Mouse (Mus musculus) T-helper 1 cell (primary cell): ENCODE data around the gene Nthl1.

Experiments
- in situ Hi-C: fragments of 300-600 bp; cut with MboI, MseI; formaldehyde crosslinking; loops from one replicate; pipeline ENCODE4 v1.15.1; 2025; ENCODE audit warnings: high pct_unique_total_duplicates

Nthl1 gene

GRCm38 (mm10) chr17:24632167-24632812 is at the start of gene Nthl1, which contains the start of gene Tsc2:
Gene Nthl1 (plus strand): TSS chr17:24632680.
Gene Tsc2 (minus strand): TSS chr17:24632630.
- in situ Hi-C loops, result no loop called here

DNA sequence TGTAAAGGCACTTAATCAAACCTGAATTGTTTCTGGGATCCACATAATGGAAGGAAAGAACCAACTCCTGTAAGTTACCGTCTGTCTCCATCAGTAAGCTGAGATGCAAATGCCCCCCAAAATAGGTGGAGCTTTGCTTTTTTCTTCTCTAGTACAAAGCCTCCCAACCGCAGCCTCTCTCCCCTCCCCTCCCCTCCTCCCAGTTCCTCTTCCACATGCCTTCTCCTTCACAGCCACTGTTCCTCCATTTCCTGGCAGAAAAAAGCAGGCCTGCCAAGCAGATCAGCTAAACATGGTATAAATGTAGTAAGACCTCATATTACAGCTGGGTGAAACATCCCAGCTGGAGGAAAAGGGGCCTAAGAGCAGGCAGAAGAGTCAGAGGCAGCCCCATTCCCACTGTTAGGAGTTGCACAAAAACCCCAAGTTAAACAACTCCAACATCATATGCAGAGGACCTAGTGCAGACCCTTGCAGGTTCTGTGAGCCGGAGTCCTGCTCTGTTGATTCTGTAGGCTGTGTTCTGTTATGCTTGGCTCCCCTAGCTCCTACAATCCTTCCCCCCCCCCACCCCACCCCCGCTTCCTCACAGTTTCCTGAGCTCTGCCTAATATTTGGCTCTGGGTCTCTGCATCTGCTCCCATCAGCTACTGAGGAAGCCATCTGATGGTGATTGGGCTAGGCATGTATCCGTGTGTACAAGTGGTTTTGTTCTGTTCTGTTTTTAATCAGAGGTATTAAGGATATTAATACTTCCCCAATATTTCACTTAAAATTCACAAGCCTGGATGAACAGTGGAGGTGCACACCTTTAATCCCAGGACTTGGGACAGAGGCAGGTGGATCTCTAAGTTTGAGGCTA is 48.6 kb upstream of the Nthl1 start:
- in situ Hi-C loops, result no loop called here

- in situ Hi-C loops, result no loop called here
Measured at GRCm38 (mm10) chr17:24584520-24584919, 48.0 kb upstream of the Nthl1 start.

DNA sequence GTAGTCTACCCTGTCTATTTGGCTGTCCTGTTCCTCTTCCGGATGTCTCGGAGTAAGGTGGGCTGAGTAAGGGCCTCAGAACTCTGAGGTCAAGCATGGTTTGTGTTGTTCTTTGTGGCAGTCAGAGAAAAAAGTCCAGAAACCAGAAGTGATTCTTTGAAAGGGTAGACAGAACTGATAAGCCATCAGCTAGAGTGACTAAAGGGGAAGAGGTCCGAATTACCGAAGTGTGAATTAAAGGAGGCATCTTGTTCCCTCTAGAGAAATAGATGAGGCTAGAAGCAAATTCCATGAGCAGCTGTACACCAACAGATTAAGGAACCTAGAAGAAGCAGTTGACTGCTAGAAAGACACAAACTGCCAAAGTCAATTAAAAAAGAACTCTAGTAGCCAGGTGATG is 45.9 kb upstream of the Nthl1 start:
- in situ Hi-C loops, result no loop called here

DNA sequence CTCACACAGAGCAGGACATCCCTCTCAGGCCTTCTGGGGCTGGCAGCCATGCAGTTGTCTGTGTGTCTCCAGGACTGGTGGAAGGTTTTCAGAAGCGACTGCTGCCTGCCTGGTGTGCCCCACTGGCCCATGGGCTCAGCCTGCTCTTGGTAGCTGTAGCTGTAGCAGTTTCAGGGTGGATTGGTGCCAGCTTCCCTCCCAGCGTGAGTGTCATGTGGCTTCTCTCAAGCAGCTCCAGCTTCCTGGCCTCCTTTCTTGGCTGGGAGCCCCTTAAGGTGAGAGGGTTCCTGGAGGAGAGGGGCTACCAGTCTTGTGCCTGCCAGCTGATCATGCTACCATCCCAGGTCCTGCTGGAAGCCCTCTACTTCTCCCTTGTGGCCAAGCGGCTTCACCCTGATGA is 41.5 kb upstream of the Nthl1 start:
- in situ Hi-C loops, result no loop called here

DNA sequence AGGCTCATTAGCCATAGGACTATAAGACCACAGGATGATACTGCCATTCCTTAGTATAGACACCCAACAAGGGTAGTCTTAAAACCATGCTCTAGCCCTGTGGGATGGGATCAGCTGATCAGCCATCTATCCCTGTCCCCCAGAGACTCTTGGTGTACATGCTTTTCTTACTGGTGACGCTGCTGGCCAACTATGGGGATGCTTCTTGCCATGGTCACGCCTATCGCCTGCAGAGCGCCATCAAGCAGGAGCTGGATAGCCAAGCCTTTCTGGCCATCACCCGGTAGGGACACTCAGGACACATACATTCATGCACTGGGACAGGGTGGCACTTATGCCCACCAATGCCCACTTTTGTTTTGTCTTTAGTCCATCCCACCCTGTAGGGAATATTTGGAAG is 40.8 kb upstream of the Nthl1 start:
- in situ Hi-C loops, result no loop called here

DNA sequence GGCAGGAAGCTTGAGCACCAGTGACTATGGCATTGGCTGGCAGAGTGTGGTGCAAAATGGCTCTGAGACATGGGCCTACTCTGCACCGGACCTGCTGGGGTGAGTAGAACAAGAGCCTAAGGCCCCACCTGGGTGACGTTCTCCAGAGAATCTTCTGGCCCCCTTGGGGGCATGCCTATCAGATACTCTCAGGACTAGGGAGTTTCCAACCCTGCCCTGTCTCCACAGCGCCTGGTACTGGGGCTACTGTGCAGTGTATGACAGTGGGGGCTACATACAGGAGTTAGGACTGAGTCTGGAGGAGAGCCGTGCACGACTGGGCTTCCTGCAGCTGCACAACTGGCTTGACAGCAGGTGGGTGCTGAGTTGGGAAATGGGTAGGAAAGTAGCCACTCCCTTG is 39.2 kb upstream of the Nthl1 start:
- in situ Hi-C loops, result no loop called here

GRCm38 (mm10) chr17:24593992-24594890 is 38.2 kb upstream of the Nthl1 start:
- in situ Hi-C loops, result no loop called here

GRCm38 (mm10) chr17:24595126-24596072 is 37.1 kb upstream of the Nthl1 start:
- in situ Hi-C loops, result no loop called here

DNA sequence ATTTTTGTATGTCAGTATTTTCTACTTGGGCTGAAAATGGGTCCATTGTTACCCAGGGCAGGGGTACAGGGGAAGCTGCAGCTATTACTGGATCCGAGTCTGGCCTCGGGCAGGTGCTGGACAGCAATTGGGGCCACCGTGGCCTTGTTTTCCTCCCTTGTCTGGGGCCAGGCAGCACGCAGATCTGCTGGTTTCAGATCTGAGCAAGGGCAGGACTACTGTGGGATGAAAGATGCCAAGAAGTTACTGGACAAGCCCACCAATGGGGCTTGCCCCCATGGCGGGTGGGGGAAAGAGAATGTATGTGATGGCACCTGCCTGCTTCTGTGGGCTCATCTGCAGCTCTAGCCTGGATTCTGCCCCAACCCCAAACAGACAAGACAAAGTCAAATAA is 36.4 kb upstream of the Nthl1 start:
- in situ Hi-C loops, result no loop called here

GRCm38 (mm10) chr17:24596471-24597183 is 35.9 kb upstream of the Nthl1 start:
- in situ Hi-C loops, result no loop called here

GRCm38 (mm10) chr17:24597989-24598388 is 34.5 kb upstream of the Nthl1 start:
- in situ Hi-C loops, result no loop called here

DNA sequence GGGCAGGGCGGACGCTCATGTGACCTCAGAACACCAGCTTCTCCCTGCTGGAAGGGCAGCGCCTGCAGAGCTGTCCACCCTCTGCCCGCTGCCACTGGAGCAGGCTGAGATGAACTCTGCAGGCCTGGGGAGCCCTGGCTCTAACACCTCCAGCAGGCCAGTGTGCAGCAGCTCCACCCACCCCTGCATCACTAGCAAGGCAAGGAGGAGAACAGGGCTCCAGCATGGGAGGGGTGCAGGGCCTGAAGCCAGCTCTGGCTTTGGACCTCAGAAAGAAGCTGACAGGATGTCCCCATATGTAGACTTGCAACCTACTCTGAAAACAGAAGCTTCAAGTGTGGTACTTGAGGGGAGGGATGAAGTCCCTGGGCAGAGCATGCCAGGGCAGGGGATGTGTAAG is 32.0 kb upstream of the Nthl1 start:
- in situ Hi-C loops, result no loop called here

DNA sequence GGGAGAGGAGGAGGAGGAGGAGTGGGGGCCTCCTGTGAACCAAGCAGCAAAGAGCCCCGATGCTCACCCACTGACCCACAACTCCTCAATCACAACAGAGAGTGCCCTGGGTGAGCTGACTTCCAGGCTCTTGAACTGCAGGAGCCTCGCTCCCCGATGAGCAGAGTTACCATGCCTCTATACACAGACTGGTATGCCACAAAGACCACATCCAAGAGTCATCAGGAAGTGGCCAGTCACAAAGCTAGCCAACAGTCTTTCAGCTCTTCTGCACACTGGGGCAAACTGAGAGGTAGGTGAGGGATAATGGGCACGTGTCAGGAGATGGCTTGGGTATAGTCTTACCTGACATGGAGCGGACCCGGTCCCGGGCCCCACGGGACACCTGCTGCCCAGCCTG is 28.5 kb upstream of the Nthl1 start:
- in situ Hi-C loops, result no loop called here

- in situ Hi-C loops, result no loop called here
Measured at GRCm38 (mm10) chr17:24604557-24604956, 27.9 kb upstream of the Nthl1 start.

DNA sequence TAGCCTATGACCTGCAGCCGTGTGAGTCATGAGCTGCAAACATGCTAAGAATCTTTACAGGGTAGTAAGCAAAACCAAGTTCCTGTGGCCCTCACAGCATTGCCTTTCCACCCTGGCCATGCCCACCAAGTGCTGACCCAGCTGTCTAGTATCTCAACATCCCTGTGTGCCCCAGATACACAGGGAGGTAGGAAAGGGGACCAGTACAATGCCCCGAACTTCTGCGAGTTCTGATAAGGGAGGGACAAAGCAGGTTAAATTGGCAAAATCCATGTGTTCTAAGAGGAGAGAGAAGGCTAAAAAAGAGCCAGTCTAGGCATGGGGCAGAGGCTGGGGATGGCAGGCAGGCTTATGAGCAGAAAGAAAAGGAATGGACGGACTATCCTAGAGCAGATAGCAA is 24.1 kb upstream of the Nthl1 start:
- in situ Hi-C loops, result no loop called here

GRCm38 (mm10) chr17:24608874-24609273 is 23.6 kb upstream of the Nthl1 start:
- in situ Hi-C loops, result no loop called here

- in situ Hi-C loops, result no loop called here
Measured at GRCm38 (mm10) chr17:24610711-24611110, 21.8 kb upstream of the Nthl1 start.

GRCm38 (mm10) chr17:24617561-24618194 is 14.8 kb upstream of the Nthl1 start:
- in situ Hi-C loops, result no loop called here

DNA sequence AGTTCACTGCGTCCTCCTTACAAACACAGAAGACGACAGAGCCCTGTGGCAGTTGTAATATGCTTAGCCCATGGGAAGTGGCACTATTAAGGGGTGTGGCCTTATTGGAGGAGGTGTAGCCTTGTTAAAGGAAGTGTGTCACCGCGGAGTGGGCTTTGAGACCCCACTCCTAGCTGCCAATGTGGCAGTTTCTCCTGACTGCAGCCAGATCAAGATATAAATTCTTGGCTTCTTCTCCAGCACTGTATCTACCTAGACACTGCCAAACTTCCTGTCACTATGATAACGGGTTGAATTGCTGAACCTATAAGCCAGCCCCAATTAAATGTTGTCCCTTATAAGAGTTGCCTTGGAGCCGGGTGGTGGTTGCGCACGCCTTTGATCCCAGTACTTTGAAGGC is 7.0 kb upstream of the Nthl1 start:
- in situ Hi-C loops, result no loop called here
